Mouse (Mus musculus) right cerebral cortex, postnatal 25 days (tissue): ENCODE data around the gene Pik3cg.
A peak's percentile ranks its signal among the peaks of the same experiment; 100 is the strongest.
"Not testable (repeated sequence)": the region's sequence is repeated elsewhere in the genome, so short reads cannot be mapped to it uniquely, and the experiment has no call there.

Experiments
- DNase-seq: peaks from one replicate; pipeline ENCODE4 v3.0.0; 2022

Pik3cg gene

DNA sequence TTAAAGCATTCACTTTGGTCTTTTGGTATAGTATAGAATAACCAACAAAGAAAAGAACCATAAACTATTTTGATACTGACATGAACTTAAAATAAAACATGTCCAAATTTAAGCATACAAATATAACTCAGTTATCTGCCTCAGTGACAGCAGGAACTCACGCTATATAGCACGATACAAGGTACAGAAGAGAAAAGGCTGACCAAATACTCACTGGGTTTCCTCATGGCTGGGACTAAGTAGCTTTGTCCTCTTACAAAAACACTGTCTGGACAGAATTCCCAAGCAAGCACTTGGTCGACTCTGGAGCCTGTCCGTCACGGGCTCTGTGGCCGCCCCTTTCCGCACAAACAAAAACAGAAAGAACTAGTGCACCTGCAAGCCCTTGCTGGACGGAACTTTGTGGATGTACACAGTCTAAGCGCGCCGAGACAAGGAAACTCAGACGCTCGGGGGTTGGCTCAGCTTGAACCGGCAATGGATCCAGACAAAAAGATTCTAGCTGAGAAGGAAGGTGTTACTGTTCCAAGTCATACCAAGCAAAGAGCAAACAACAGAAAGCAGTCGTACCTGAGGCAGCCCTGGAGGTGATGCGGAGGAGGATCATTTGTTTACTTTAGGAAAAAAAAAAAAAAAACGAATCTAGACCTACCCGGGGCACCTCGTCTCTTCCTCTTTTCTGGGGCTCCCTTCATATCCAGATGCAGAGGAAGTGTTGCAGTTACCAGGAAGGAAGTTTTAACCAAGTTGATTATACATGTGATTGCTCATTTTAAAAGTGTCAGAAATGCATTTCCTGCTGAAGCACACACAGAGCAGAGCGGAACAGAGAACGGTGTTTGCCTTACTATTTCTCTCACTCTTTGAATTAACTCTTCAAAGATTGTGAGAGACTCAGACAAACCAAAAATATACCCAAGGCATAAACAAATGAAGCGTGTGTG lies at the start of gene Pik3cg:
Pik3cg (minus strand) TSS at position 712 of the 944 bp plus-strand sequence.
- DNase-seq = no peak

- no peak for DNase-seq
These were observed 40.0 kb upstream of the Pik3cg start for GRCm38 (mm10) chr12:32248483-32248882.

GRCm38 (mm10) chr12:32245566-32246233 lies 37.2 kb upstream of the Pik3cg start:
- peak; percentile 20 for DNase-seq

GRCm38 (mm10) chr12:32243586-32243985 lies 35.1 kb upstream of the Pik3cg start:
- no peak for DNase-seq

DNA sequence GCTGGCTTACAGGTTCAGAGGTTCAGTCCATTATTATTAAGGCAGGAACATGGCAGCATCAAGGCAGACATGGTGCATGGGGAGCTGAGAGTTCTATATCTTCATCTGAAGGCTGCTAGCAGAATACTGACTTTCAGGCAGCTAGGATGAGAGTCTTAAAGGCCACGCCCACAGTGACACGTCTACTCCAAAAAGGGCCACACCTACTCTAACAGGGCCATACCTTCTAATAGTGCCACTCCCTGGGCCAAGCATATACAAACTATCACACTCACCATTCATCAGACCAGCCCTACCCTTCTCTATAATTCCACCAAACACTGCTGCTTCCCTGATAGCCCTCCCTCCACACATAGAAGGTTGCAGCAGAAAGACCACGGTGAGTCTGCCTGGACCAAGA lies 30.7 kb upstream of the Pik3cg start:
- DNase-seq = not testable (repeated sequence)

DNA sequence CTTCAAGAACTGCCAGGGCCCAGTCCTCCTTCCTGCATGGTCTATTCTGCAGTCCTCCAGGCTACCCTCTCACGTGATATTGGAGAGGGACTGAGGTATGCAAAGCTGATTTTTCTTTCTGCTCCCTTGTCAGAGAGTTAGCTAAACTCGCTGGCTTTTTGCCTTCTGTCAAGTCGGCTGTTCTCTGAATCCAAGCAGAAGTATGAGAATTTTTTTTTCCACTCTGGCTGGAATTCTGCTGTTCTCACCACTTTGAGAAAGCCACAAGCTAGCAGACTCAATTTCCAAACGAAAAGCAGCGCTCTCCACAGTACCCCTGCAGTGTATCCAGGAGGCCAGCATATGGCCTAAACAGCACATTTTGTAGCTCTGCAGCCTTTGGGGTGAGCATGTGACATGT lies 30.0 kb upstream of the Pik3cg start:
- DNase-seq = no peak

DNA sequence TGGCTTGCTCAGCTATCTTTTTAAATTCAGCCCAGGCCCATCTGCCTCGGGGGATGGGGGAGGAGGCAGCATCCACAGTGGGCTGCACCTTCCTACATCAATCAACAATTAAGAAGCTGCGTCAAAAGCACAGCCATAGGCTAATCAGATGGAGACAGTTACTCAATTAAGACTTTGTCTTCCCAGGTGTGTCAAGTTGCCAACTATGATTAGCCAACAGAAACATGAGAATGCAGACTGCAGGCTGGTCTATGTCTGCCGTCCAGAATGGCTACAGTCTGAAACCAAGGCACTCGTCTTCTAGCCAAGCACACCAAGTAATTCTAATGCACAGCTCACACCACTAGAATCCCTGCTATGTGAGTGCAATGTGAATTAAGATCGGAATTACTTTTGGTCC lies 29.4 kb upstream of the Pik3cg start:
- DNase-seq = no peak

- DNase-seq = no peak
These were observed 28.7 kb upstream of the Pik3cg start for GRCm38 (mm10) chr12:32237139-32237538.

GRCm38 (mm10) chr12:32236450-32236849 lies 28.0 kb upstream of the Pik3cg start:
- no peak for DNase-seq

- no peak for DNase-seq
These were observed 25.4 kb upstream of the Pik3cg start for GRCm38 (mm10) chr12:32233871-32234270.

- DNase-seq = no peak
These were observed 22.9 kb upstream of the Pik3cg start for GRCm38 (mm10) chr12:32231398-32231797.

DNA sequence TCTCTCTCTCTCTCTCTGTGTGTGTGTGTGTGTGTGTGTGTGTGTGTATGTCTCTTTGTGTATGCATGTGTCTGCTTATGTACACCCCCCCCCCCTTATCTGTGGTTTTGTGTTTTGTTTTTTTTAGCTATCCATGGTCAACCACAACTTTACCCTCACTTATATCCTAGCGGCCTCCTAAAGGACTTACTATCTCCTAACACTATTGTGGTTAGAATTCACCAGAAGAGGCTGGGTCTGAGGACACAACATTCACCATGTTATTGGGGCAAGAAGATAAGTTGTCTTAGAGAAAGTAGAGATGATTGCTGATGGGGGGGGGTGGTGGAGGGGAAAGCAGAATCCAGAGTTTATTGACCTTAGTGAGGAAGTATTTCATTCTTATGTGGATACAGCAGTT lies 15.2 kb upstream of the Pik3cg start:
- no peak for DNase-seq

DNA sequence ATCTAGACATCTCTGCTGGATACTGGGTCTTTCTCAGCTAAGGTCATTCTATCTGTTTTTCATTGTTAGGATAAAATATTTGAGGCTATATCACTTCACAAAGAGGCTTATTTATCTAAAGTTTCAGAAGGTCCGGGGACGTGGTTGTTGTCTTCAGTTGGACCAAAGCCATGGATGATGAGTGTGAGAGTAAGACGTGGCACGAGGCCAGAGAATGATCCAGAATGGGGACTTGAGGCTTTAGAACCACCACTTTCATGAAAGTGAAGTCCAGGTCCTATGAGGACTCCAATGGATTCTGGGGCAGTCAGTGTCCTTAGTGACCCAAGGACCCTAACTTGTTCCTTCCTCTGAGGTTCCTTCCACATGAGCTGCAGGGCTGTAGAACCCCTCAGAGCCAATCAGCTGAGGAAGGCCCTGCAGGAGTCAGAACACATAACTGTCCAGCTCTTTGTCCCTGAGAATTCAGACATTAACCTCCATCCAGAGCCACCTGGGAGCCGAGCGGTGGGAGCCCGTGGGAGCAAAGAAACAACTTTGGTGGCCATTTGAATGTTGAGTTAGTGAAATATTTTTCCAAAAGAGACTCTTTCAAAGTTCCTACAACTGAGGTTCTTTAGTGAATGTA lies 14.4 kb upstream of the Pik3cg start:
- DNase-seq = no peak

GRCm38 (mm10) chr12:32220387-32220786 lies 11.9 kb upstream of the Pik3cg start:
- no peak for DNase-seq

- no peak for DNase-seq
These were observed 6.7 kb upstream of the Pik3cg start for GRCm38 (mm10) chr12:32215143-32215542.

GRCm38 (mm10) chr12:32212702-32213101 lies 4.2 kb upstream of the Pik3cg start:
- no peak for DNase-seq

GRCm38 (mm10) chr12:32212156-32212555 lies 3.7 kb upstream of the Pik3cg start:
- no peak for DNase-seq

- DNase-seq = no peak
These were observed 2.8 kb upstream of the Pik3cg start for GRCm38 (mm10) chr12:32211257-32211656.

DNA sequence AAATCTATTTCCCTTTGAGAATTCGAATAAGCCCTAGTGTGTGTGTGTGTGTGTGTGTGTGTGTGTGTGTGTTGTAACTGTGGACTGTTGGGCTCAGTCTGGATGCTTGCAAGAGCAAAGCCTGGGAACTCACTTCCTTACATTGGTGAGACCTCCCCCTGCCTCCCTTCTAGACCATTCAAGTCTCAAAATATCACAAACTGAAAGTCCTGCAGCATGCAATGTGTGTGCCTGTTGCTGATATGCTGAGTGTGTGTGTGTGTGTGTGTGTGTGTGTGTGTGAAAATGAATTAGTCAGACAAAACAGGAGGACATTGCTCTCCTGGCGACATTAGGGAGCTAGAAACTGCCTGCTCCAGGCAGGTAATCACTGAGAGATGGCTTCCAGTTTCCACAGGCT lies 492 bp upstream of the Pik3cg start:
- DNase-seq = no peak

GRCm38 (mm10) chr12:32207141-32207540 lies 1.3 kb downstream of the Pik3cg start:
- DNase-seq = no peak

GRCm38 (mm10) chr12:32203695-32204094 lies 4.8 kb downstream of the Pik3cg start:
- DNase-seq = no peak

GRCm38 (mm10) chr12:32202583-32202982 lies 5.9 kb downstream of the Pik3cg start:
- no peak for DNase-seq

DNA sequence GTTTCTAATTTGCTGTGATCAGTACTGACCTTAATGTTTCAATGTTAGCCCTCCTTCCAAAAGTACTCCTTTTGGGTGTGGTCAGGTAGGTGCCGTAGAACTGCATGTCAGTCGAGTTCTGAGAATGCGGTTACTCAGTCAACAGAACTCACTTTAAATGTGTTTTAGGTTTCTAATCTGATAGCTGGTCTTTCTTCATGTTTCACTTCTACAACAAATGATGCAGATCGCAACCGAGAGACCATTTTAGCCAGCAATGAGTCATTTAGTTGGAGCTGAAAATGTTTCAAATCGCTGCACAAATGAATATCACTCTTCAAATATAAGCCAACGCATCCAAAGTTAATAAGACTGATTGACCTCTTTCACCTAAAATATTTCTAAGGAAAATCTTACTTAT lies 6.5 kb downstream of the Pik3cg start:
- DNase-seq = no peak
